25 mouse cellular contexts compared by ENCODE assay signal in the genomic region with DNA sequence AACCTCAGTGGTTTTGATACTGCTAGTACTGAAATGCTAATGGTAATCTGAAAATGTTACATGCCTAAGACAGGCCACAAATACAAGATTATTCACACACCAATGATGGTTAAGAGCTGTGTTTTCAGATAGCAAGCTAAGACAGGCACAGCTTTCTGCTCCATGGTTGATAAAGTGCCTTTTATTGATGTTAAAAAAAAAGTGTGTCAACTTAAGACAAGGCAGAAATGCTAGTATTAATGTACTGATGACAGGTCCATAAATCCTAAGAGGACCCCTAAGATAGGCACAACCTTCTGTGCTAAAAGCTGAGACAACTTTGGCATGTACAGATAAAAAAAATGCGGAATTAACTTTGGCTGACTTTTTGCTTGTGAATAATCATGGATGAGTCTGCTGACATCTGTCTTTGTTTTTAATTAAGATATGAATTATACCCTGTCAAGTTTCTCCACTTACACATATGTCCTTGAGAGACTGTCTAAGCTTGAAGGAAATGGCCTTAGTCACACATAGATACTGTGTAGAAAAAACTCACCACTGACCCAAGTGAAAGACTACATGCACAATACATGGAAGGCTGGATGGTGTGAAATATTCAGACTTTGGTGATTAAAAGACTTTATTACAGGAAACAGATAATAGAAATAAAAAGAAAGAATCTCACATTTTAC.
DNase-seq lines count a peak whose midpoint lies in the region; ATAC-seq and TF ChIP-seq lines count a peak whose summit lies in the region.
"Had no signal": no experiment of that assay in that cellular context is flagged by ENCODE, and none has a peak within 500 bp of the region (broad histone marks: within the 10 kb centered on the region; RNA-seq: fewer than 3 reads in every experiment).

No protein-coding gene starts in this region.

- H3K4me1 ChIP-seq in forebrain, embryonic 14.5 days (ENCODE audit: control insufficient read depth, insufficient read depth, low read length), result no peaks in the 10 kb centered on the region
- no peaks in the 10 kb centered on the region for H3K4me1 ChIP-seq in forebrain, embryonic 11.5 days (replicated peaks; ENCODE audit: control insufficient read depth, insufficient read depth, low read length)
- H3K4me1 ChIP-seq in lung, embryonic 14.5 days (ENCODE audit: insufficient read depth), result no peaks in the 10 kb centered on the region
- peaks cover 2% of the 10 kb centered on the region; the same call in 1 of the 2 replicates for H3K4me1 ChIP-seq in forebrain, embryonic 16.5 days (replicated peaks; ENCODE audit: control insufficient read depth, insufficient read depth, low read length)
- H3K4me1 ChIP-seq: heart, embryonic 10.5 days; heart, embryonic 13.5 days had no signal

- peak; percentile 17 for DNase-seq in forebrain, embryonic 14.5 days (ENCODE audit: low spot score)
- no peak for DNase-seq in forebrain, embryonic 11.5 days (ENCODE audit: low spot score)
- DNase-seq in lung, embryonic 14.5 days, result peak; percentile 7
- DNase-seq in lung, postnatal 36 days, result no peak
- DNase-seq in right cerebral cortex, postnatal 36 days (ENCODE audit: low spot score in 2 of 2), result no peak
- DNase-seq: adrenal gland, adult 8-10 months; adrenal gland, postnatal 25 days; cerebellum, adult 18-20 months; cerebellum, adult 9-10 months; cerebellum, postnatal 14 days; gastrocnemius, postnatal 10 days; gastrocnemius, postnatal 36 days; heart, adult 2 months; heart, postnatal 14 days; heart, postnatal 4 days had no signal

- no peak overlapping the region for H3K4me3 ChIP-seq in forebrain, embryonic 14.5 days (ENCODE audit: low read depth, low read length)
- H3K4me3 ChIP-seq in forebrain, embryonic 11.5 days (ENCODE audit: low read depth, low read length), result no peak overlapping the region
- H3K4me3 ChIP-seq in lung, embryonic 14.5 days (ENCODE audit: low read depth, low read length), result no peak overlapping the region
- H3K4me3 ChIP-seq in forebrain, embryonic 16.5 days (replicated peaks; ENCODE audit: low read length), result no peak overlapping the region
- H3K4me3 ChIP-seq: heart, adult 2 months; heart, embryonic 10.5 days; heart, embryonic 13.5 days had no signal

- peak; percentile 26; the same call in 1 of the 2 replicates for ATAC-seq in forebrain, embryonic 14.5 days
- ATAC-seq in forebrain, embryonic 11.5 days (replicated peaks; ENCODE audit: low FRiP score), result no peak
- ATAC-seq in lung, embryonic 14.5 days (ENCODE audit: insufficient read depth), result peak; percentile 24; the same call in 1 of the 2 replicates
- peak; percentile 61 for ATAC-seq in forebrain, embryonic 16.5 days
- ATAC-seq in erythroid progenitor cell, adult 5-6 weeks (replicated peaks; ENCODE audit: low FRiP score, poor library complexity, severe bottlenecking), result no peak
- ATAC-seq: activated CD4-positive, CD25-positive, alpha-beta regulatory T cell, adult 4 months; CD4-positive, CD25-positive, alpha-beta regulatory T cell, adult 4 months; hindbrain, postnatal 0 days; inflammation-experienced regulatory T-cells, adult 6 months; intestine, embryonic 16.5 days had no signal

- TF ChIP-seq CTCF in lung, embryonic 14.5 days (IDR thresholded peaks at IDR 0.05; ENCODE audit: low read depth), result no peak

- H3K9me3 ChIP-seq in forebrain, embryonic 14.5 days (replicated peaks; ENCODE audit: control insufficient read depth, low read length), result no peaks in the 10 kb centered on the region
- no peaks in the 10 kb centered on the region for H3K9me3 ChIP-seq in forebrain, embryonic 11.5 days (ENCODE audit: control insufficient read depth, low read length)
- no peaks in the 10 kb centered on the region for H3K9me3 ChIP-seq in lung, embryonic 14.5 days (ENCODE audit: low read depth, low read length)
- no peaks in the 10 kb centered on the region for H3K9me3 ChIP-seq in forebrain, embryonic 16.5 days (ENCODE audit: control insufficient read depth, low read length)
- H3K9me3 ChIP-seq: heart, embryonic 10.5 days; heart, embryonic 13.5 days had no signal

- H3K27me3 ChIP-seq in forebrain, embryonic 14.5 days (replicated peaks; ENCODE audit: control insufficient read depth, insufficient read depth, low read length), result no peaks in the 10 kb centered on the region
- no peaks in the 10 kb centered on the region for H3K27me3 ChIP-seq in forebrain, embryonic 11.5 days (ENCODE audit: control insufficient read depth, insufficient read depth, low read length)
- no peaks in the 10 kb centered on the region for H3K27me3 ChIP-seq in lung, embryonic 14.5 days (ENCODE audit: insufficient read depth, low read length)
- H3K27me3 ChIP-seq in forebrain, embryonic 16.5 days (replicated peaks; ENCODE audit: control insufficient read depth, insufficient read depth, low read length), result no peaks in the 10 kb centered on the region
- H3K27me3 ChIP-seq: heart, embryonic 13.5 days had no signal

- H3K36me3 ChIP-seq in forebrain, embryonic 14.5 days (ENCODE audit: control insufficient read depth, insufficient read depth, low read length), result no peaks in the 10 kb centered on the region
- H3K36me3 ChIP-seq in forebrain, embryonic 11.5 days (ENCODE audit: control insufficient read depth, insufficient read depth, low read length), result no peaks in the 10 kb centered on the region
- no peaks in the 10 kb centered on the region for H3K36me3 ChIP-seq in lung, embryonic 14.5 days (ENCODE audit: insufficient read depth)
- no peaks in the 10 kb centered on the region for H3K36me3 ChIP-seq in forebrain, embryonic 16.5 days (ENCODE audit: control insufficient read depth, insufficient read depth)
- H3K36me3 ChIP-seq: heart, embryonic 10.5 days; heart, embryonic 13.5 days had no signal

- H3K9ac ChIP-seq in forebrain, embryonic 14.5 days (ENCODE audit: low read length), result no peak overlapping the region
- H3K9ac ChIP-seq in forebrain, embryonic 11.5 days (ENCODE audit: low read length), result no peak overlapping the region
- H3K9ac ChIP-seq in lung, embryonic 14.5 days, result no peak overlapping the region
- H3K9ac ChIP-seq in forebrain, embryonic 16.5 days (replicated peaks; ENCODE audit: low read depth, low read length), result no peak overlapping the region
- H3K9ac ChIP-seq: heart, embryonic 13.5 days; hindbrain, embryonic 14.5 days had no signal

- WGBS in forebrain, embryonic 14.5 days, result 76% methylated on average over 1 of the region's 1 CpGs
- 100% methylated on average over 1 of the region's 1 CpGs for WGBS in forebrain, embryonic 11.5 days
- WGBS in lung, embryonic 14.5 days, result 44% methylated on average over 1 of the region's 1 CpGs
- WGBS in forebrain, embryonic 16.5 days, result 64% methylated on average over 1 of the region's 1 CpGs

- no peak overlapping the region for H3K4me2 ChIP-seq in forebrain, embryonic 14.5 days (ENCODE audit: low read length)
- no peak overlapping the region for H3K4me2 ChIP-seq in forebrain, embryonic 11.5 days (ENCODE audit: low read depth, low read length, severe bottlenecking)
- no peak overlapping the region for H3K4me2 ChIP-seq in lung, embryonic 14.5 days
- H3K4me2 ChIP-seq in forebrain, embryonic 16.5 days (ENCODE audit: low read length), result no peak overlapping the region
- H3K4me2 ChIP-seq: heart, embryonic 13.5 days; hindbrain, embryonic 14.5 days had no signal

- H3K27ac ChIP-seq in forebrain, embryonic 14.5 days (ENCODE audit: low read depth, low read length), result no peak overlapping the region
- no peak overlapping the region for H3K27ac ChIP-seq in forebrain, embryonic 11.5 days (ENCODE audit: low read depth, low read length)
- no peak overlapping the region for H3K27ac ChIP-seq in lung, embryonic 14.5 days (ENCODE audit: low read depth)
- no peak overlapping the region for H3K27ac ChIP-seq in forebrain, embryonic 16.5 days (ENCODE audit: low read length)
- H3K27ac ChIP-seq: heart, adult 2 months; heart, embryonic 10.5 days; heart, embryonic 13.5 days; hindbrain, embryonic 14.5 days; hindbrain, postnatal 0 days had no signal

Comparison
In these comparisons a context has a peak if more than half of its experiments do, and no peak if none do; other contexts are left out.
1. ATAC-seq: peak in forebrain, embryonic 14.5 days (single experiment), lung, embryonic 14.5 days (single experiment) and forebrain, embryonic 16.5 days (single experiment); none in forebrain, embryonic 11.5 days (single experiment) and erythroid progenitor cell, adult 5-6 weeks (single experiment).
2. DNase-seq: peak in forebrain, embryonic 14.5 days (single experiment) and lung, embryonic 14.5 days (single experiment); none in forebrain, embryonic 11.5 days (single experiment), lung, postnatal 36 days (single experiment) and right cerebral cortex, postnatal 36 days (0 of 2).